Mouse (Mus musculus): Measurements from ENCODE around the gene Mettl11b.

Gene Mettl11b

GRCm38 (mm10) chr1:163725106-163725759 lies at the start of gene Mettl11b:
Gene Mettl11b (minus strand): TSS chr1:163725232.
- WGBS = 27% methylated on average over 9 of the region's 9 CpGs

DNA sequence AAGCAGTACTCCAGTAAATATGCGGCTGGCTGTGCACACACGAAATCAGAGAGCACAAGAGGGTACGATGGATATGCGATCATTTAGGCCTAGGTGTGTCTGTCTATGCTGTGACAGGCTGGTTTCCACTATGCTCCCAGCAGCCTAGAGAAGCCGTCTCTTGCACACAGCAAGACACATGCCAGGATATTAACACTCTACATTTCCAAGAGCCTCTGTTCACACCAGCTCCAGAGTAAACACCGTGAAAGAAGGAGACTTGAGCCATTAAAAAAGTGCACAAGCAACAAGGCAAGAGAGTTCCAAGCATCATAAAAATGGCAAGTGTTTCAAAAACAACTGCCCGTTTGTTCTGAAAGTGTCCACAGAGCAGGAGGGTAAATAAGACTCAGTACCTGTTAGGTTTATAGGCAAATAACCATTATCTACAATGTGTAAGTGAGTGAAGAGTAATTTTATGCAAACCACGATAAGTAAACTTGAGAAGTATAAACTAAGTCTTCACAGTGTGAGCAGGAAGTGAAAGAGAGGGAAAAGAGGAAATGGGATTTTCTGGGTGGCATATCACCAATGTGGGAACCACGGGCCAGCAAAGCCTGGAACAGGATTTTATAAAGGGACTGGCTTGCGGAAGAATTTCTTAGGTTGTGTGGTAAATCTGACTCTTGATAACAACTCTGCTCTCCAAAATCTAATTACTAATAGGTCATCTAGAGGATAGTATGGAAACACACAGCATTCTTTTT lies 32.6 kb upstream of the Mettl11b start:
- 84% methylated on average over 10 of the region's 10 CpGs for WGBS

DNA sequence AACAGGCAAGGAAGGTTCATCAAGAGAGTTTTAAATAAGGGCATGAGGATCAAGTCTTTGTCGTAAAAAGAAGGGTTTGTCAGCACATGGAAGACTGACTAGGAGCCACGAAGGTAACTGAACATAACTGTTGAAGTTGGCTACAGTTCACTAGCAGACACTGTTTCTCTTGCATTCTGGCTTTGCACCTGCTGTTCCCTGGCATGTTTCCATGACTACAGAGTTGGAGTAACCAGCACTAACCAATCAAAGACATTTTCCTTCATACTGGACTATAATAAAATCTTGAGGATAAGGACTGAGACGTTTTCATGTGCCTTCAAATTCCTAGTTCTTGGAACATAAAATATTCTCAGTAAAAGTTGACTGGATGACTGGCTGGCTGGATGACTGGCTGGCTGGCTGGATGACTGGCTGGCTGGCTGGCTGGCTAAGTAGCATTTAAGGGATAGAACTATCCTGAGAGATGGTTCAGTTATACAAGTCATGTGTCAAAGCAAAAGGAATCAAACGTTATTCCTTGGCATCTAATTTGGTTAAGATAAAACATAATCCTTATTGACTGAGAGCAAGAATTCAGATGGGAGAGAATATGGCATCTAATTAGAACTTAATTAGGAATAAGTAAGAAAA lies 26.4 kb upstream of the Mettl11b start:
- 21% methylated on average over 4 of the region's 4 CpGs for WGBS

- 85% methylated on average over 1 of the region's 1 CpGs for WGBS
Measured at GRCm38 (mm10) chr1:163737239-163737533, 12.2 kb upstream of the Mettl11b start.

DNA sequence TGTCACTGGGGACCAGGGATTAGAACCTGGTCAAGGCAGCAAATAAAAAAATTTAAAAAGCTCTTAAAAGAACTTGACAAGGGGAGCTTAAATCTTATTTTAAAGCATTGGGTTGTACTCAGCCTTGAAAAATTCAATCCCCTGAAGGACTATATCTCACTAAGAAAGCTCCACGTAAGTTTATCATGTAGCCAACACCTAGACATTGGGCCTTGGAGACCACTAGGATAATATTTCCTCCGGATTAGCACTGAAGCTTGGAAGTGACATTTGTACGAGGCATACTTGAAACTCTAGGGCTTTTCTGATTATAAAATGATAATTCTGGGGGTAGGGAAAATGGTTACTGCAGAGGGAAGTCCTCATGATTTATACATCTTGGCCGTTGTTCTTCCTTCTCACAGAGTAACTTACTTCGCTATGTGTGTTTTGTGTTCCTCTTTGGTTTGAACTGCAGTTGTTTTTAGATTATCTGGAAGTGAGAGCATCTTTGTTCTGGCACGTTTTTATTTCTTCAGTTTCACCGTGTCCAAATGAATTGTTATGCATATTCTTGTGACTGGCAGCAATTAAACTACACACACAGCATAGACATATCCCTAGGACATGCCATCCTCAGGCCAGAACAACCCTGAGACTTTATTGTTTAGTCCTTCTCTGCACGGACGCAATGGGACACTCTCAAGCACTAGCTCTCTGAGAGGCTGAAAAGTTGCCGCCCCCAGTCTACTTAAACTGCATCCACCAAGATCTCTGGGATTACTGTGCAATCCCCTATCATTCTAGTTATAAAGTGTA lies 11.6 kb upstream of the Mettl11b start:
- WGBS = 83% methylated on average over 10 of the region's 10 CpGs

DNA sequence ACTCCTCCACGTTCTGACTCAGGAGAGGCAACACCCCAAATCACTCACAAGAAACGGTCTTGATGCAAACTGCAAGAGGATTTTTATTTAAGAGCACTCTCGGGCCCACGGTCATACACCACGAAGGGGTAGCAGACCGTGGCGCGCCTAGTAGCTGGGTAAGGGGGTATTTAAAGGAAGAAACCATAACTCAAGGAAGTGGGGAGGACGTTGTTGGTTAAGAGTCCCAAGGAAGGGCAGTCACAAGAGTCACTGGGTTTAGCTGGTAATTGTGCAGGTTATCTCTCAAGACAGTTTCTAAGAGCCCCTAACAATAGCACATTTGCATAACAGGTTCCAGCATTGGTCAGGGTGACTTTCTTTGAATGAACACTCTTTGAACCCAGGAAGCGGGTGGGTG lies 6.1 kb upstream of the Mettl11b start:
- WGBS = 96% methylated on average over 10 of the region's 10 CpGs

GRCm38 (mm10) chr1:163723913-163724312 lies 1.1 kb downstream of the Mettl11b start:
- 46% methylated on average over 1 of the region's 1 CpGs for WGBS

DNA sequence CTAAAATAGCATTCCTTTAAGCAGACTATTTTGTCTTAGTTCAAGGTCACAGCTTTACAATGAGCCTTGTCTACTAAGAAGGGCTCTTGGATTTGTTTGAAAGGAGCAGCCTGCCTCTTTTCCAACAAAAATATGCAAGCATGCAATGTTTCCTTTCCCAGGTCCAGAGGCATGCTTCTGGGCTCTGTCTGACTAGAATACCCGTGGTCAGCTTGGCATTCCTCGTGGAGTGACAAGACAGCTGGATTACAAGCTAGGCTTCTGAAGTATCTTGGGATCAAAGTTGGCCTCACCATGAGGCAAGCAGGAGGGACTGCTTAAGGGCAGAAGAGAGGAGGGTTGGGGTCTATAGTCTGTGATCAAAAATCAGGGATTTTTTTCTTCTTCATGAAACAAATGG lies 16.4 kb downstream of the Mettl11b start:
- 51% methylated on average over 2 of the region's 2 CpGs for WGBS

DNA sequence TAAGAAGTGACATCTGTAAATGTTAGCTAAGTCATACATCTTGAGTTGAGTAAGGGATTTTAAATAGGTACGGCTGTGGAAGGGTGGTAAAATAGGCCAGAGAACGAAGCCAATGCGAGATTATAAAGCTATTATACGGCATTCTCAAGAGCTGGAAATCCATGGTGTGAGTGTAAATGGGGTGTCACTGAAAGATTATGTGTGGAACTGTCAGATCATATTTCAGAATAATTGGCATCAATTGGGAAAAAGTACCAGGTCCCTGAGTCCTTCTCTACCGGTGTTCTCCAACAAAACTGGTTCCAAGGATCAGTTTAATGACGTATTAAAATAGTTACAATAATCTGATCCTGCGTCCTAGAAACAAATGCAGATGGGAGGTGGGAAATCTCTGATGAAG lies 24.5 kb downstream of the Mettl11b start:
- WGBS = 91% methylated on average over 7 of the region's 7 CpGs

- WGBS = 96% methylated on average over 3 of the region's 3 CpGs
Measured at GRCm38 (mm10) chr1:163699702-163700101, 25.3 kb downstream of the Mettl11b start.

DNA sequence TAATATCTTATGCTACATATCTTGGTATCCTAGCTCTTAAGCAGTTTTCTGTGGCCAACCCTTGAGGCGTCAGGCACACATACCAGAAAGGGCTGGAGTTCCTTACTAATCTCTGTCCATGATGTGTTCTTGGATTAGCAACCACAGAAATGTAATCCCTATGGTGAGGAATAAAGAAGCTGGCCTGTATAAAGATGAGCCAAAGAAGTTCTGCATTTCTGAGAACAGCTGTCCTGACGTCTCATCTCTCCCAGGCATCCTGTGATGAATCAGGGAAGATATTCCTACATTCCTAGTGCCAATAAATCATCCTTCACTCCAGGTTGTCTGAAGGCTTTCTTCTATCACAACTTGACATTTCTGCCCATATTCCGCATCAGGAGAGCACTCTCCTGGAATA lies 33.2 kb downstream of the Mettl11b start:
- 91% methylated on average over 3 of the region's 3 CpGs for WGBS

DNA sequence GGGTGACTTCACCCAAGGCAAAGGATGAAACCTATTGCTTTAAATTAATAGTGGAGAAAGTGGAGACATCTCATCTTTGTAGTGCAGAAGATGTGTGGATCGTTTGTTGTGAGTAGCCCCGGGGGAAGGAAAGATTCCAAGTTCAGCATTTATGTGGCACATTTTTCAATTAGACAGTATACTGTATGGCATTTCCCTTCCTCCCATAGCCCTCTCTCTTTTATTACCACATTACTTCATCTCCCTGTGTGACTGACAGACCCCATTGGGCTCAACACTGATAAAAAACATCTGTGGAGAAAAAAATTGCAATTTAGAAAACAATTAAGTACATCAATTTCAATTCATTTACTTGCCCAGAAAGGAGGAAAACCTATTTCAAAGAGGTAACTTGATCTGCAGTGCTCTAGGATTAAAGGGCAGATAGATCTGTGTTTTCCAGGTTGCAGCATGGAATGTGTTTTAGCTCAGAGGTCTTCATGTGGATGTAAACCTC lies 42.0 kb downstream of the Mettl11b start:
- 85% methylated on average over 2 of the region's 2 CpGs for WGBS

DNA sequence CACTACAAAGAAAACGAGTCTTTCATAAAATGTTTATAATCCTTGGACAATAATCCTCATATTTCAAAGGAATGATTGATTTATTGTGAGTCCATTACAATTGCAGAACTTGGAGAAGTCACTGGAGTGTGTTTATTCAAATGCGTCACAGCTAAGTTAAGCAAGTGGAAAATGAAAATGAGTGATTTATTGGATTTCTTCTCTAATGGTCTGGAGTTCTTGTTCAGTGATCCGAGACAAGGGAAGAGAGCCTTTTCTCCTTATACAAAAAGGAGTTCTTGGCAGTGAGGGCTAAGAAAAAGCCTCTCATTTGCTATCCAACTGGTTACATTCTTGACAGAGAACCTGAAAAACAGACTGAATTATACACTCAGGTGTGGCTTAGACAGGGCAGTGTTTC lies 42.9 kb downstream of the Mettl11b start:
- 72% methylated on average over 3 of the region's 3 CpGs for WGBS

DNA sequence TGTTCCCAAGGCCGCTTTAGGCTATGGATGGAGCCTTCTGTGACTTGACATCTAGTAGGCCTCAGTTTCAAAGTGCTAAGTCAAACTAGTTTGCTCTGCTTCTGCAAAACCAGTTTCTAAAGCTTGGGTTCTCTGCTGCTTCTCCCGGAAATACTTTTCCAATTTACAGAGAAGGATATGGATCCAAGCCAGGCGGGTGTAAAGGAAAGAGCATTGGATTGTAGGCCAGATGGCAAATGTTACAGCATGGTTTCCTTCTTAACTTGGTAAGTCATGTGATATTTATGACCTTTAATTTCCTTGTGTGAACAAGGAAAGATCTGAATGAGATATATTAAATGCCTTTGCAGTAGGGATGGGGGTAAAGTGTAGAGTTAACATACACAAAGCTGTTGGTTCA lies 52.2 kb downstream of the Mettl11b start:
- WGBS = 92% methylated on average over 3 of the region's 3 CpGs

DNA sequence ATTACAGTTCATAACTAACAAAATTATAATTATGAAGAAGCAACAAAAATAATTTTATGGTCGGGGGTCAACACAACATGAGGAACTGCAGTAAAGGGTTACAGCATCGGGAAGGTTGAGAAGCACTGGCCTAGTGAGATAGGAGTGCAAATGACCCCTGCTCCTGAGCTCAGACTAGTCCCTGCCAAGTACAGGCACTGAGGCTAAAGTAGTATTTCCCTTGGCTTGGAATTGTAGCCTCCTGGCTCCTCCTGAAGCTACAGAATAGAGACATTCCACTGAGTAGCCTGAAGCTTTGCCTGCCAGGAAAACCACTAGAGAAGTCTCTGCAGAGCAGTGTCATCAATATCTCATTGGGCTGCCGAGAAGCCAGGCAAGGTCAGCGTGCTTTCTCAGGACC lies 53.7 kb downstream of the Mettl11b start:
- WGBS = 91% methylated on average over 4 of the region's 4 CpGs

- 63% methylated on average over 4 of the region's 4 CpGs for WGBS
Measured at GRCm38 (mm10) chr1:163670702-163671101, 54.3 kb downstream of the Mettl11b start.

DNA sequence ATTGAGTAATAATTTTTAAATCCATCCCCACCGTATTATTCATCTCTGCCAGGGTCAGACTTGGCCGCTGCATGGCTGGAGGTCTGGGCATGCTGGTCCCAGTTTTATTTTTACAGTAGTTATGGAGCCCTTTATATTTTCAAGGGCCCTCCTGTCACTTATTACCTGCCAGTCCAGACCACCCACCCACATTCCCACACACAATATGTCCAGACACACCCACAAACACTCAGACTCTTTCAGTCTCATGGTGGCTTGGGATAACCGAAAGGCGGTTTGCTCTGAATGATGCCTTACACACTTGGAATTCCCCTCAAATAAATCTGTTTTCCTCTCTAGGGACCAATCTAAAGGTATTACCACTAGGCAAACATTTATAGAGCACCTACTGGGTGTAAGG lies 55.1 kb downstream of the Mettl11b start:
- 87% methylated on average over 4 of the region's 4 CpGs for WGBS

GRCm38 (mm10) chr1:163662416-163662815 lies 62.6 kb downstream of the Mettl11b start:
- 87% methylated on average over 1 of the region's 1 CpGs for WGBS

DNA sequence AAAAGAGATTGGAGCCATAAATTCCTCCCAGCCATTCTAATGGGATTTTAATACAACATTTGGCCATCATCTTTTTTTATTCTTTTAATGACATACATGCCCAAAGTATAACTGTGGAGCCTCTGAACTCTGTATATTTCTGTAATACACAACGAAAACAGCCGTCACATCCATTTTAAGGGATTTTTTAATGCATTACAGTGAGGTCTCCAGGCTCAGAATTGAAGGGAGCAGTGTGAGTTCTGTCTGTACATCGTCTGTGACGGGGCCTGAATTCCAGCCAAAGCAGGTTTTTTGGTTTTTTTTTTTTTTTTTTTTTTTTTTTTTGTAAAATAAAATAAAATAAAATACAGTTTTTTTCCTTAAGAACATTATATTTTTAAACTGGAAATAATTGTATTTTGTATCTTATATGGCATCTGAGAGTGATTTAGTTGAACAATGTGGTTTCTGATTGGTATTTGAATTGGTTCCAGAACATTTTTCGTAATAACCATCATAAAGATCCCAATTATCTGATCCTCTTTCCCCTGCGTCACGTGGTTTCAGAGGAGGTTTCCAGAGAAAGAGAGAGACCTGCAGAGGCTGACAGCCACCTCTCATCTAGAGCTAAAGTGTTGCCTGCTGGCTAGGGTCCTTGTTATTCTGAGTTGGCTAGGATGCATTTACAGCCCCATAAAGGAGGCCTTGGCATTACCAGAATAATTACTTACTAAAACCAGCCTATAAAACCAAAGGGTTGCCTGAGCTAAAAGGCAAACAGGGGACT lies 67.1 kb downstream of the Mettl11b start:
- WGBS = 79% methylated on average over 7 of the region's 7 CpGs

- WGBS = 86% methylated on average over 2 of the region's 2 CpGs
Measured at GRCm38 (mm10) chr1:163657056-163657455, 68.0 kb downstream of the Mettl11b start.

GRCm38 (mm10) chr1:163656432-163656831 lies 68.6 kb downstream of the Mettl11b start:
- WGBS = 92% methylated on average over 5 of the region's 5 CpGs
